Mouse (Mus musculus) embryonic facial prominence, embryonic 15.5 days (tissue): ENCODE results near the gene Unc119b. TPM values are rescaled to one million over a fixed set of nuclear protein-coding genes. Genes with fewer than 3 reads are reported as not detected.
"Not testable (repeated sequence)": the region's sequence is repeated elsewhere in the genome, so short reads cannot be mapped to it uniquely, and the experiment has no call there.

ENCODE experiments used
- ATAC-seq: fragments of 200-750 bp; cut with Nextera tagmentation; 2 replicates; pipeline ENCODE4 v1.8.0; 2017; ENCODE audit warnings: low read depth, moderate TSS enrichment; ENCODE audit not compliant: insufficient number of reproducible peaks, low FRiP score, low TSS enrichment
- H3K27ac ChIP-seq: fragments of 300-500 bp; sonication (generic); replicated peaks from 2 replicates; pipeline ENCODE4 v1.5.1; 2015; ENCODE audit warnings: mild to moderate bottlenecking, inconsistent platforms
- H3K27me3 ChIP-seq: fragments of 300-500 bp; sonication (generic); 2 replicates; pipeline ENCODE4 v1.6.1; 2015; ENCODE audit warnings: inconsistent platforms
- H3K36me3 ChIP-seq: fragments of 300-500 bp; sonication (generic); 2 replicates; pipeline ENCODE4 v1.6.1; 2015; ENCODE audit warnings: mild to moderate bottlenecking, inconsistent platforms
- H3K4me1 ChIP-seq: fragments of 300-500 bp; sonication (generic); 2 replicates; pipeline ENCODE4 v1.6.1; 2015; ENCODE audit warnings: inconsistent platforms
- H3K4me2 ChIP-seq: fragments of 300-500 bp; sonication (generic); replicated peaks from 2 replicates; pipeline ENCODE4 v1.6.1; 2015; ENCODE audit warnings: mild to moderate bottlenecking, inconsistent platforms
- H3K4me3 ChIP-seq: fragments of 300-500 bp; sonication (generic); replicated peaks from 2 replicates; pipeline ENCODE4 v1.5.1; 2015; ENCODE audit warnings: mild to moderate bottlenecking, inconsistent platforms
- H3K9ac ChIP-seq: fragments of 300-500 bp; sonication (generic); 2 replicates; pipeline ENCODE4 v1.6.1; 2015; ENCODE audit warnings: inconsistent platforms
- H3K9me3 ChIP-seq: fragments of 300-500 bp; sonication (generic); replicated peaks from 2 replicates; pipeline ENCODE4 v1.6.1; 2016; ENCODE audit warnings: inconsistent platforms
- WGBS: fragments of 180-500 bp; shearing (Covaris S2); methylation state at CpG from one replicate; pipeline ENCODE4 v1.1.7; 2015; 5-methylcytosine and 5-hydroxymethylcytosine counted together
- polyA plus RNA-seq: library from polyadenylated mRNA; unstranded; fragments of >200 nt; fragmentation: Nextera tagmentation; extraction: Ambion mirVana; gene quantifications from 2 replicates; pipeline ENCODE4 v1.2.1, GENCODE M21; 2015

Unc119b gene
- polyA plus RNA-seq, 1 experiment from 2014 or later: 42.2 TPM

- H3K4me1 ChIP-seq: 0 out of 2 replicates have a peak, but pooled peaks cover 2% of the 10 kb centered on the region
- no peak overlapping the region for H3K4me3 ChIP-seq
- H3K36me3 ChIP-seq: peaks cover 37% of the 10 kb centered on the region
- no peaks in the 10 kb centered on the region for H3K27me3 ChIP-seq
- no peak overlapping the region for H3K9ac ChIP-seq
- 87% methylated on average over 8 of the region's 8 CpGs for WGBS
- ATAC-seq: no peak
- H3K27ac ChIP-seq: no peak overlapping the region
- H3K4me2 ChIP-seq: no peak overlapping the region
- no peaks in the 10 kb centered on the region for H3K9me3 ChIP-seq
Measured at GRCm38 (mm10) chr5:115111156-115111555, 23.6 kb downstream of the Unc119b start.

GRCm38 (mm10) chr5:115103253-115103652 is 31.5 kb downstream of the Unc119b start:
- not testable (repeated sequence) for H3K9me3 ChIP-seq, H3K27ac ChIP-seq, H3K4me3 ChIP-seq, H3K4me1 ChIP-seq, ATAC-seq, H3K9ac ChIP-seq, H3K4me2 ChIP-seq, H3K27me3 ChIP-seq
- 98% methylated on average over 23 of the region's 23 CpGs for WGBS
- H3K36me3 ChIP-seq: peaks cover 44% of the 10 kb centered on the region

- H3K4me1 ChIP-seq: no peaks in the 10 kb centered on the region
- H3K36me3 ChIP-seq: peaks cover 50% of the 10 kb centered on the region
- no peaks in the 10 kb centered on the region for H3K9me3 ChIP-seq
- no peak for ATAC-seq
- no peaks in the 10 kb centered on the region for H3K27me3 ChIP-seq
- 89% methylated on average over 2 of the region's 2 CpGs for WGBS
- H3K27ac ChIP-seq: no peak overlapping the region
- H3K4me3 ChIP-seq: no peak overlapping the region
- no peak overlapping the region for H3K4me2 ChIP-seq
- H3K9ac ChIP-seq: no peak overlapping the region
Measured at GRCm38 (mm10) chr5:115102231-115102630, 32.5 kb downstream of the Unc119b start.

- H3K4me3 ChIP-seq: no peak overlapping the region
- 73% methylated on average over 6 of the region's 6 CpGs for WGBS
- H3K4me1 ChIP-seq: no peaks in the 10 kb centered on the region
- peaks cover 67% of the 10 kb centered on the region for H3K36me3 ChIP-seq
- no peak for ATAC-seq
- no peaks in the 10 kb centered on the region for H3K27me3 ChIP-seq
- no peak overlapping the region for H3K9ac ChIP-seq
- H3K9me3 ChIP-seq: no peaks in the 10 kb centered on the region
- H3K27ac ChIP-seq: no peak overlapping the region
- H3K4me2 ChIP-seq: no peak overlapping the region
Measured at GRCm38 (mm10) chr5:115100473-115100872, 34.3 kb downstream of the Unc119b start.

GRCm38 (mm10) chr5:115099991-115100390 is 34.8 kb downstream of the Unc119b start:
- no peaks in the 10 kb centered on the region for H3K27me3 ChIP-seq
- peaks cover 69% of the 10 kb centered on the region for H3K36me3 ChIP-seq
- WGBS: 80% methylated on average over 9 of the region's 9 CpGs
- no peak overlapping the region for H3K4me2 ChIP-seq
- H3K4me3 ChIP-seq: no peak overlapping the region
- no peak for ATAC-seq
- H3K27ac ChIP-seq: no peak overlapping the region
- H3K9ac ChIP-seq: no peak overlapping the region
- no peaks in the 10 kb centered on the region for H3K9me3 ChIP-seq
- no peaks in the 10 kb centered on the region for H3K4me1 ChIP-seq

- H3K4me2 ChIP-seq: no peak overlapping the region
- H3K4me1 ChIP-seq: no peaks in the 10 kb centered on the region
- no peak for ATAC-seq
- 83% methylated on average over 5 of the region's 5 CpGs for WGBS
- no peak overlapping the region for H3K27ac ChIP-seq
- H3K4me3 ChIP-seq: no peak overlapping the region
- no peaks in the 10 kb centered on the region for H3K27me3 ChIP-seq
- H3K9ac ChIP-seq: no peak overlapping the region
- peaks cover 72% of the 10 kb centered on the region for H3K36me3 ChIP-seq
- no peaks in the 10 kb centered on the region for H3K9me3 ChIP-seq
Measured at GRCm38 (mm10) chr5:115099530-115099929, 35.2 kb downstream of the Unc119b start.

- no peak for ATAC-seq
- H3K4me1 ChIP-seq: no peaks in the 10 kb centered on the region
- H3K4me2 ChIP-seq: no peak within 1 kb of the TSS
- no peaks in the 10 kb centered on the region for H3K9me3 ChIP-seq
- WGBS: 92% methylated on average over 8 of the region's 8 CpGs
- H3K27me3 ChIP-seq: no peaks in the 10 kb centered on the region
- no peak within 1 kb of the TSS for H3K4me3 ChIP-seq
- H3K36me3 ChIP-seq: peaks cover 69% of the 10 kb centered on the region
- H3K27ac ChIP-seq: no peak within 1 kb of the TSS
- H3K9ac ChIP-seq: no peak within 1 kb of the TSS
Measured at GRCm38 (mm10) chr5:115098195-115098594, 36.6 kb downstream of the Unc119b start, which contains the start of gene Gm10401. Gene Gm10401 (minus strand): TSS chr5:115098295.

GRCm38 (mm10) chr5:115091776-115092175 is 43.0 kb downstream of the Unc119b start:
- H3K4me1 ChIP-seq: no peaks in the 10 kb centered on the region
- no peak for ATAC-seq
- no peaks in the 10 kb centered on the region for H3K27me3 ChIP-seq
- H3K4me3 ChIP-seq: no peak overlapping the region
- no peak overlapping the region for H3K27ac ChIP-seq
- no peaks in the 10 kb centered on the region for H3K9me3 ChIP-seq
- peaks cover 86% of the 10 kb centered on the region for H3K36me3 ChIP-seq
- WGBS: 68% methylated on average over 6 of the region's 6 CpGs
- no peak overlapping the region for H3K9ac ChIP-seq
- no peak overlapping the region for H3K4me2 ChIP-seq

- Histone ChIP-seq H3K4me2 (no peak overlapping the region), H3K27me3 (no peaks in the 10 kb centered on the region), H3K4me3 (no peak overlapping the region), H3K9me3 (no peaks in the 10 kb centered on the region), H3K4me1 (no peaks in the 10 kb centered on the region; the same call in 1 of the 2 replicates), H3K36me3 (peaks cover 86% of the 10 kb centered on the region), H3K9ac (no peak overlapping the region), H3K27ac (no peak overlapping the region)
- 71% methylated on average over 3 of the region's 3 CpGs for WGBS
- ATAC-seq: no peak
Measured at GRCm38 (mm10) chr5:115091015-115091414, 43.8 kb downstream of the Unc119b start.

- WGBS: 94% methylated on average over 5 of the region's 5 CpGs
- Histone ChIP-seq H3K36me3 (peaks cover 81% of the 10 kb centered on the region), H3K27ac (no peak overlapping the region), H3K4me2 (no peak overlapping the region), H3K9me3 (no peaks in the 10 kb centered on the region), H3K27me3 (no peaks in the 10 kb centered on the region), H3K9ac (no peak overlapping the region), H3K4me1 (no peaks in the 10 kb centered on the region; the same call in 1 of the 2 replicates), H3K4me3 (no peak overlapping the region)
- ATAC-seq: no peak
Measured at GRCm38 (mm10) chr5:115089592-115090268, 45.0 kb downstream of the Unc119b start.

GRCm38 (mm10) chr5:115085675-115086074 is 49.1 kb downstream of the Unc119b start:
- H3K9ac ChIP-seq: no peak overlapping the region
- no peaks in the 10 kb centered on the region for H3K9me3 ChIP-seq
- no peak for ATAC-seq
- no peaks in the 10 kb centered on the region; the same call in 1 of the 2 replicates for H3K4me1 ChIP-seq
- H3K4me2 ChIP-seq: no peak overlapping the region
- H3K27me3 ChIP-seq: no peaks in the 10 kb centered on the region
- no peak overlapping the region for H3K27ac ChIP-seq
- H3K36me3 ChIP-seq: peaks cover 78% of the 10 kb centered on the region
- no peak overlapping the region for H3K4me3 ChIP-seq
- WGBS: 77% methylated on average over 2 of the region's 2 CpGs

- H3K27me3 ChIP-seq: no peaks in the 10 kb centered on the region
- peaks cover 57% of the 10 kb centered on the region for H3K36me3 ChIP-seq
- no peaks in the 10 kb centered on the region; the same call in 1 of the 2 replicates for H3K4me1 ChIP-seq
- no peak overlapping the region for H3K27ac ChIP-seq
- no peaks in the 10 kb centered on the region for H3K9me3 ChIP-seq
- no peak overlapping the region for H3K4me3 ChIP-seq
- H3K4me2 ChIP-seq: no peak overlapping the region
- WGBS: 76% methylated on average over 6 of the region's 6 CpGs
- ATAC-seq: no peak
- no peak overlapping the region for H3K9ac ChIP-seq
Measured at GRCm38 (mm10) chr5:115083492-115083891, 51.3 kb downstream of the Unc119b start.
